Mouse (Mus musculus): ENCODE results near the gene Eps15.

DNA sequence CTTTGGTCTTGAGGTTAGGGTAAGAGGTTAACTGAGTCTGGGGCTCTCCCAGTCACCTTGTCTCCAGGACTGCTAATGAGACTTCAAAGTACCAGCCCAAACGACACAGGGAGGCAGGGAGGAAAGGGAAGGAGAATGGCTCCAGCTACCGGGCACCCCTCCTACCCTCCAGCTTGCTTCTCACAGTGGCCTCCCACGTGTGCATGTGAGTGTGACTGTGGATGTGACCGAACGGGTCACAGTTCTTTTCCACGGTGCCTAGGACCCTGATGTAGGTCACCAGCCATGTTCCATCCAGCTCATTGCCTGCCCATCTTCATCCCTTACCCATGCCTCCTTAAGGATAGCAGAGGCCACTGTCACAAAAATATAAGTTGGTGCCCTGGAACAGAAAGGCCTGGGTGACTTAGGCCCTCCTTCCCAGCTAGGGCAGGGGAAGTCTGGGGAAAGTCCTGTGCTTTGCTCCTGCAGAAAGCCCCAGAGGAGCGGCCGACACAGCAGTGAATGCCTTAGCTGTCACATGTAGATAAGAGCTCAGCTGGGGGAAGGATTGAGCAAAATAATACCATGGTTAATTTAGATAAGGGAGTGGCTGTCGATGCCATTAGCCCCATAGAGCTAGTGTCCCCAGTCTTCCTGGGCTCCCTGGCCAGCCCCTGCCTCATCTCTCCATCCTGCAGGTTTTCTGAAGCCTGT lies 130.8 kb downstream of the Eps15 start:
- TF ChIP-seq CTCF (IDR thresholded peaks at IDR 0.05; ENCODE audit: low read depth, low read length) (no peak), POLR2A (IDR thresholded peaks at IDR 0.05; ENCODE audit: extremely low read depth, insufficient read depth, low read length) (no peak)
